Mouse (Mus musculus): ENCODE measurements at regions not wholly inside any gene's neighbourhood (a gene's known extent, or its start where the extent isn't known, plus 50 kb on each side); places are given as distances from the start of the nearest gene placed in this dataset.

- TF ChIP-seq ZC3H11A (IDR thresholded peaks at IDR 0.05; ENCODE audit: borderline replicate concordance, low read depth, low read length) = no peak
- no peak for TF ChIP-seq HCFC1 (IDR thresholded peaks at IDR 0.05; ENCODE audit: borderline replicate concordance, insufficient read depth, low read length)
- TF ChIP-seq CHD2 (IDR thresholded peaks at IDR 0.05; ENCODE audit: low read depth, low read length) = no peak
These were observed 945.5 kb upstream of the Ctnnd2 start for GRCm38 (mm10) chr15:29226889-29227288.
